In genomic region chr4:68954322-68954901, GRCm38 (mm10) we compare ENCODE assay signal across 8 mouse cellular contexts. TPM values are rescaled to one million over a fixed set of nuclear protein-coding genes. Genes with fewer than 3 reads are reported as not detected.
A peak's percentile ranks its signal among the peaks of the same experiment; 100 is the strongest.
DNase-seq lines count a peak whose midpoint lies in the region; TF ChIP-seq lines count a peak whose summit lies in the region.

Brinp1 (minus strand) TSS chr4:68954397.

- peak within 1 kb of the TSS; percentile 88 for H3K4me3 ChIP-seq in ES-Bruce4 (ENCODE audit: low read depth, low read length)
- no peak within 1 kb of the TSS for H3K4me3 ChIP-seq in thymus, adult 2 months (ENCODE audit: control insufficient read depth, insufficient read depth, low read length)

- no peak within 1 kb of the TSS for H3K27ac ChIP-seq in ES-Bruce4 (ENCODE audit: insufficient read depth, low read length)
- H3K27ac ChIP-seq in thymus, adult 2 months (ENCODE audit: control insufficient read depth, insufficient read depth, low read length), result no peak within 1 kb of the TSS

- no peak for TF ChIP-seq POLR2A in ES-Bruce4 (IDR thresholded peaks at IDR 0.05; ENCODE audit: insufficient read depth, low read length)
- no peak for TF ChIP-seq POLR2A in thymus, adult 2 months (IDR thresholded peaks at IDR 0.05; ENCODE audit: control insufficient read depth, extremely low read depth, insufficient read depth, low read length, poor library complexity)

- intact Hi-C loops in left cerebral cortex, postnatal 10 days (cut with DNase I), result loop anchor here (5.0 to 10.0 kb wide), 4 partner anchors 143 to 1480 kb away; no protein-coding TSS in a partner anchor

- peak; percentile 34 to 67 for DNase-seq in adrenal gland, adult (ENCODE audit: inconsistent age in 2 of 2, low spot score in 1 of 2)
- peak; percentile 88 for DNase-seq in embryo, embryonic 11 days
- peak; percentile 24 for DNase-seq in heart, postnatal 4 days
- peak; percentile 82 to 90 for DNase-seq in left cerebral cortex, postnatal 10 days (ENCODE audit: extremely low spot score in 1 of 2, low spot score in 2 of 2)
- DNase-seq in lung, postnatal 4 days, result peak; percentile 58 to 83
- DNase-seq in right cerebral cortex, postnatal 4 days, result peak; percentile 83
- no peak for DNase-seq in thymus, adult 2 months

- no peaks in the 10 kb centered on the region for H3K9me3 ChIP-seq in ES-Bruce4 (replicated peaks; ENCODE audit: control insufficient read depth, insufficient read depth, low read length, poor library complexity, severe bottlenecking)

- no peak for TF ChIP-seq CTCF in ES-Bruce4 (IDR thresholded peaks at IDR 0.05; ENCODE audit: low read depth, low read length)
- no peak for TF ChIP-seq CTCF in thymus, adult 2 months (IDR thresholded peaks at IDR 0.05; ENCODE audit: borderline replicate concordance, control insufficient read depth, extremely low read depth, insufficient read depth, low read length, poor library complexity)

- no peaks in the 10 kb centered on the region for H3K4me1 ChIP-seq in ES-Bruce4 (ENCODE audit: control insufficient read depth, insufficient read depth, low read length)
- H3K4me1 ChIP-seq in thymus, adult 2 months (replicated peaks; ENCODE audit: control insufficient read depth, insufficient read depth, low read length), result no peaks in the 10 kb centered on the region

- peak within 1 kb of the TSS; percentile 57 for H3K9ac ChIP-seq in ES-Bruce4 (ENCODE audit: low read depth, poor library complexity, severe bottlenecking)

- WGBS in thymus, adult 2 months, result 11% methylated on average over 33 of the region's 33 CpGs

- no peaks in the 10 kb centered on the region for H3K36me3 ChIP-seq in ES-Bruce4 (ENCODE audit: control insufficient read depth, insufficient read depth, low read length, poor library complexity, severe bottlenecking)
- no peaks in the 10 kb centered on the region for H3K36me3 ChIP-seq in thymus, adult 2 months (ENCODE audit: control insufficient read depth, insufficient read depth, low read length)

- TF ChIP-seq EP300 in ES-Bruce4 (IDR thresholded peaks at IDR 0.05; ENCODE audit: insufficient read depth, low read depth, low read length), result no peak

- peaks cover 3% of the 10 kb centered on the region for H3K27me3 ChIP-seq in ES-Bruce4 (ENCODE audit: control insufficient read depth, insufficient read depth, low read length, poor library complexity, severe bottlenecking)
- H3K27me3 ChIP-seq in thymus, adult 2 months (ENCODE audit: control insufficient read depth, insufficient read depth, low read length), result no peaks in the 10 kb centered on the region

RNA-seq across cellular contexts. Expression of gene Brinp1, which starts in this region (rescaled TPM):
- polyA plus RNA-seq in ES-Bruce4 (2011; ENCODE audit: insufficient read depth, insufficient read length, low read depth, missing spikeins), result 0.49 and 0.61 TPM in 2 replicates
- total RNA-seq in heart, postnatal 4 days (2021), result under 1 TPM; 0.31 to 0.54 TPM
- 100 to 1,000 TPM; 259 to 268 TPM for total RNA-seq in left cerebral cortex, postnatal 10 days (2021)
- 0.17 and 0.26 TPM in 2 replicates for polyA plus RNA-seq in thymus, adult 2 months (2012; rRNA removed)

Comparison
In these comparisons a context has a peak if more than half of its experiments do, and no peak if none do; other contexts are left out.
1. RNA of gene Brinp1 (total RNA-seq): 259 to 268 TPM in left cerebral cortex, postnatal 10 days; 0.31 to 0.54 TPM in heart, postnatal 4 days; every median in the first group is over 100 times any median in the second.
2. Peak in DNase-seq in heart, postnatal 4 days; RNA of the gene not detected or under 1 TPM.